Mouse (Mus musculus) spleen, postnatal 0 days (tissue): ENCODE data around the gene Calhm1. TPM values are rescaled to one million over a fixed set of nuclear protein-coding genes. Genes with fewer than 3 reads are reported as not detected.

ENCODE experiments used
- polyA plus RNA-seq: library from polyadenylated mRNA; unstranded; fragments of >200 nt; fragmentation: Nextera tagmentation; extraction: Ambion mirVana; gene quantifications from 2 replicates; pipeline ENCODE4 v1.2.1, GENCODE M21; 2015

The Calhm1 gene
- not detected in 2 replicates for polyA plus RNA-seq

DNA sequence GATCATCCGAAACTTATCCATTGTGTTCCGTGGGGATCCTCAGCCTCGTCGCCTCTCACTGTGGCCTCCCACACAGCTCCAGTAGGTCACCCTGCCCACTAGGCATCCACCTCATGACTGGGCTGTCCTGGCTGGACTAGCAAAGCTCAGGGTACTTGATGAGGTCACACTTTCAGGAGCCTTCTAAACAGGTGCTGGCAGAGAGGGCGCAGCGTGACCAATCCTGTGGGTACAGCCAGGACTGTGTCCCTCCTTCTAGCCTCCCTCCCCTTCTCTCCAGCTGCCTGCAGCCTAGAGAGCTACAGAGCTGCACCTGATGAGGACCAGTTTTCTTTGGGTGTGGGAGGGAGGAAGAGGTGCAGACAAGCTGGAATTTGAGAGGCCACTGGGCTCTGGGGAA is at the start of gene Calhm1:
Calhm1 (minus strand) TSS at position 101 of the 400 bp plus-strand sequence.

DNA sequence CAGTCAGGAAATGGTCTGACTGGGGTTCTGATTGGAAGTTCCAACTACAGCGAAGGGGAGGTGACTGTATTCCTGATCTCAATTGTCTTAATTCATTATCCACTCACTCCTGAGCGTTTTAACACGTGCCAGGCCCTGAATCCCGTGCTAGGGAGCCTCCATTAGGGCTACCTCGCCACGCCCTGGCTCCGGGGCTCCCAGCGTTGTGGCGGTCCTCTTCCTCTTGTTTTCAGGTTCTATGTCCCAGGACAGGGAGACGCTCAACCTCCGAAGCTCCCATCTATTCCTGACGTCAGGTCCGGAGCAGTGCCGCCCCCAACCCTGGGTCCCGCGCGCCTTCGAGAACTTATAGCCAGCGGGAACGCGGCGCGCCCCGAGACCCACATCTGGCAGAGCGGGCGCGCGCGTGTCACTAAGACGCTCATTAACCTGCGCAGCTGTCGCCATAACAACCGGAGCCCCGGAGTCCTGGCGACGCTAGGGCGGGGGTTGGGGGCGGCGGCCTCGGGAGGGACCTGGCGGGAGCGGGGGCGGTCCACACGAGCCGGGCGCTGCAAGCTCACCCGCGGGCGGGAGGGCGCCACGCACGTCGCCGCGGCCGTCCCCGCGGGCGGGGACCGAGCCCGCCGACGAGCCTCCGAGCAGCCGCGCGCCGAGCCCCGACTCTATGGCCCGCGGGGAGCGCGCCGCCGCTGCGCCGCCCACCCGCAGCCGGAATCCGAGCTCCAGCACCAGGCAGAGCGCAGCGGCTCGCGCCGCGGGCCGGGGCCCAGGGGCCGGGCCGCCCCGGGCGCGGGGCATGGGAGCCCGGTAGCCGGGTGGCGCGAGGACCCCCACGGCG is 34.6 kb upstream of the Calhm1 start, which contains the start of gene Neurl1a:
Neurl1a (plus strand) TSS at position 390 of the 841 bp plus-strand sequence.

DNA sequence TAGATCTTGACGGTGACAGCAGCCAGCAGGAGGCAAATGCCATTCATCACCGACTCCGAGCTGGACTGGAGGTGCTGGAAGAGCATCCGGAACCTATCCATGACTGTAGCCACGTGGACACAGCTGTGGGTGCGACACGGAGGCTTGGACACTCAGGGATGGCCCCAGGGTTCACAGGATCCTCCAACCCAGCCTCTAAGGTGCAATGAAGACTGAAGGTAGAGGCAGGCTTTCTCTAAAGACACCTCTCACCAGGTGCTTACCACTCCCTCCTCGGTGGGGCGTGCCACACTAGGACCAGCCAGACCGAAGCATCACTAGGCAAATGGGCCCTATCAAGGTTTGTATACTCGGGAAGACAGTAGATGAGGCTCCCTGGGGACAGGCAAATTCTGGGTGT is 13.6 kb upstream of the Calhm1 start, which contains the start of gene Calhm3:
Calhm3 (minus strand) TSS at position 101 of the 400 bp plus-strand sequence.

DNA sequence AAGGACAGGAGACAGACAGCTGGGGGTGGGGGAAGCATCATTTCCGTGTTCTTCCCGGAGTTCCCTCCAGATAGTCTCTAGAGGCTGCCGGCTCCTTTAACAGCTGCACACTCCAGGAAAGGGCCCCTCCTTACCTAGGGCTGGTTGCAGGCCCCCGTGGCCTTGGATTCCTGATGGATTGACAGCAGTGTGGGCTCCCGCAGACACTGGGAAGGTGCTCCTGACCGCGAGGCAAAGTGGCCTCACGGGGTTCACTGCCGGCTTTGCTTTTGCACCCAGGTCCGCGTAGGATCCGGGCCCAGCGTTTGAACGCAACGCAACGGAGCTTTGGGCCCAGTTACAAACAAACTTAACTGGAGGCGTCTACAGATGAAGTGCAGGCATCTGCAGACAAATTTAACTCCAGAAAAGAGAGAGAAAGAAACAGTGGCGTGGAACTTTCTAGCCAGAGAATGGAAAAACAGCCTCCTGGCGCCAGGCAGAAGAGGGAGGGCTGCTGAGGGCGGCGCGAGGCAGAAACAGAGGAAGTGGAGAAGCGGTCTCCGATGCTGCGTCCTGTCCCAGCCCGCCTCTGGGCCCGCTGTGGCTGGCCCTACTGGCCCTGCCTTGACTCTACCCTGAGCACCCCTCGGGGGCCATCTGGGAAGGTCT is 6.2 kb downstream of the Calhm1 start, which contains the start of gene Calhm2:
Calhm2 (minus strand) TSS at position 524 of the 651 bp plus-strand sequence.

Other genes with a start within 250 kb of the Calhm1 start
- gene Ina, start 129.6 kb downstream of the Calhm1 start, polyA plus RNA-seq: not detected in 2 replicates
- 72.4 and 77.8 TPM in 2 replicates for gene Nt5c2, start 129.1 kb downstream of the Calhm1 start, polyA plus RNA-seq
- gene Pcgf6, start 93.3 kb downstream of the Calhm1 start, polyA plus RNA-seq: 10.7 and 11.0 TPM in 2 replicates
- 5.3 and 6.0 TPM in 2 replicates for gene Taf5, start 76.5 kb downstream of the Calhm1 start, polyA plus RNA-seq
- 862 and 952 TPM in 2 replicates for gene Usmg5, start 53.6 kb downstream of the Calhm1 start, polyA plus RNA-seq
- 7.0 and 7.4 TPM in 2 replicates for gene Pdcd11, start 53.5 kb downstream of the Calhm1 start, polyA plus RNA-seq
- gene Calhm2, start 6.0 kb downstream of the Calhm1 start, polyA plus RNA-seq: 4.7 and 5.6 TPM in 2 replicates
- gene Calhm3, start 13.5 kb upstream of the Calhm1 start, polyA plus RNA-seq: not detected in 2 replicates
- gene Neurl1a, start 34.6 kb upstream of the Calhm1 start, polyA plus RNA-seq: 0.96 and 1.4 TPM in 2 replicates